Mouse (Mus musculus): ENCODE measurements around the gene Fkbp5.

DNA sequence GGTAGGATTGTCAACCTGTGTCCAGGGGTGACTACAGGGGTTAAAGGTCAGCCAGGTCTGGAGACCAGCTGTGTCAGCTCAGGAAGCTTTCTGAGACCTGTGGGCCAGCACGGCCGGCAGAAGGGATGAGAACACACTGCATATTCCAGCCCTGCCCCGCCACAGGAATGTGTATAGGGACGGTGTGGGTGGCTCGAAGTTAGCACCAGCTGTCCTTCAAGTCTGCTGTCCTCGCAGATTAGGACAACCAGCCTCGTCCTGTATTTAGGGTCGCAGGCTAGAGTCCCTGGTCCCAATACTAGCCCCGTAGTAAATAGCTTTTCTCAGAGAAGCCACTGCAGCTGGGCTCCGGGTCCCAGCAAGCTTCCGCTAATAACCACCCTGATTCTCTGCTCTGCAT lies 31.2 kb upstream of the Fkbp5 start:
- TF ChIP-seq CTCF (conservative IDR thresholded peaks at IDR 0.05; ENCODE audit: low read length) (no peak), NANOG (IDR thresholded peaks at IDR 0.05; ENCODE audit: borderline replicate concordance, low read length) (no peak)

Data from E14TG2a.4 (cell line).